Mouse (Mus musculus) c-Kit-positive CD71-positive TER-119-positive erythroid progenitor cells, embryonic 14.5 days (primary cell): ENCODE data around the gene Rrbp1.
A peak's percentile ranks its signal among the peaks of the same experiment; 100 is the strongest.

ENCODE experiments used
- DNase-seq: peaks from one replicate; pipeline ENCODE4 v3.0.0-alpha.2; 2013; ENCODE audit warnings: low spot score

Gene Rrbp1

GRCm38 (mm10) chr2:144011080-144011551, at the start of gene Rrbp1:
Gene Rrbp1 (minus strand): TSS chr2:144011263.
- DNase-seq: peak; percentile 96

GRCm38 (mm10) chr2:144057735-144058134, 46.7 kb upstream of the Rrbp1 start:
- DNase-seq: no peak

DNA sequence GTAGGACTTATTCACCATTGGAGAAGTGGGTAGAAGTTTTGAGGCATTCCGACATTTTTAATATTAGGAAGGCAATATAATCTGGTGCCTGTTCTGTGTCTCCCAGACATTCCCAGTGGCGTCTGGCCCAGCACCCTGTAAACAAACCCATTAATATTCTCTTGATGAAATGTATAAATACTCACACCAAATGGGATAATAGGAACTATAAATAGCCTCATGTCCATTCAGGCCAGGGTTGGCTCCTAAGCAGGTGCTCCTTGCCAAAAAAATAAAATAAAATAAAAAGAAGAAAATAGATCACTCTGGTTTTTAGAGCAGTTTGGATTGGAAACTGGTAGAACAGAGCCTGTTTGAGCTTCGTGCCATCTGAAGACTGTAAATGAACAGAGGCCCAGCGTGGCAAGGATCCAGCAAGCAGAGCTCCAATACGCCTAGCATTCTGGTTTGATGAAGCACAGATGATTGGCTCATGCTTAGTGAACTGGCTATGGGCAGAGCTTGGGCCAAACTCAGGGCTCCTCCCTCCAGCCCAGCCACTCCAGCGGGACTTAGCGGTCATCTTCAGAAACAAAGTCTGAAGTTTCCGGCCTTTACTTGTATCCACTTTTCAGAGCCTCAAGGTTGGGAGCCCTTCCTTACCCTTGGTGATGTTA, 41.5 kb upstream of the Rrbp1 start:
- DNase-seq: no peak

GRCm38 (mm10) chr2:144050861-144051260, 39.8 kb upstream of the Rrbp1 start:
- DNase-seq: no peak

GRCm38 (mm10) chr2:144050146-144050680, 39.1 kb upstream of the Rrbp1 start:
- no peak for DNase-seq

GRCm38 (mm10) chr2:144046916-144047315, 35.9 kb upstream of the Rrbp1 start:
- DNase-seq: no peak

DNA sequence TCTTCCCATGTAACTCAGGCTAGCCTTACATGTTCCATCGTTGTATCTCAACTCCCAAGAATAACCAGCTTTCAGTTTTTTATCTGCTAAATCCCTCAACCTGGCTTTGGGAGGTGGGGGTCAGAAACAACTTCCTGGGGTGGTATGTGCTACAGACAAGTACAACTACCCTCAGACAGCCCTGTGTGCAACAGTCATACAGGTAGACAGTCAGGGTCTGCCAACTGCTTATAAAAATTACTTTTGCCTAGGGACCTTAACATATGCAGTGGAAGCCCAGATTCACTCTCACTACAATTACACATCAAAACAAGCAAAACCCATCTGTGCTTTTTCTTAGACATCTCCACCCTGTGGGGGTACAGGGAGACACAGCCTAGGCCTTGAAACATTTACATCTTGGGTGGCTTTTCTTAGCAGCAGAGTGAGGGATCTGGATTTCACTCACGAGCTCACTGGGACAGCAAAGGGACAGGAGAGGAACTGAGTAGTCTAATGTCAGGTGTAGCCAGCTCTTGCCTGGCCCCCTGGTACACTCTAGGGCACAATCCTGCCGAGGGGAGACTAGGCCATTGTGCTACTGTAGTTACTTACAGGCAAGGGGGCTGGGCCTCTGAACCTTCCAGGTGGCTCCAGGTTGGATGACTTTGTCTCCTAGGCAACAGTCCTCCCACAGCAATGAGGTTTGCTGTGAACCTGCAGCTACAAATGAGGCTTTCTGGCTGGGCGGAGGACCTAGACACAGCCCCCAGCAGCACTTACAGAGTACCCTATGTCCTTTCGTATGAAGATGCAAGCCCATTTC, 34.9 kb upstream of the Rrbp1 start:
- DNase-seq: no peak

DNA sequence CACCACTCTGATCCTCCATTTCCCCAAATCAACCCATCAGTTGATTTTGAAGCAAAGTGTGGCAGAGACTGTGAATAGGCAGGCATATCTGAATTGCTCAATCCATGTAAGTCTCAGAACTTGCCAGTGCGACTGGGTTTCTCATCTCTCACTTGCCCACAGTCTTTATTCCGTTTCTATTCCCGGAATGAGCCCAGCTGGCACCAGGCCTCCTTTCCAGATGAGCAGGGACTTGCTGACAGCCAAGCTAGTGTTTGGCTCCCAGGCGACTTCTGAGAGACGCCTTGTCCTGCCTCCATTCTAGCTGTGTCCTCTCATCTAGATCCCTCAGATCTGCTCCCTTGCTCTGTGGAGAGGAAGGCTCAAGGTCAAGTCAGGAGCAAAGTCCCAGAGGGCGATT, 33.7 kb upstream of the Rrbp1 start:
- DNase-seq: no peak

DNA sequence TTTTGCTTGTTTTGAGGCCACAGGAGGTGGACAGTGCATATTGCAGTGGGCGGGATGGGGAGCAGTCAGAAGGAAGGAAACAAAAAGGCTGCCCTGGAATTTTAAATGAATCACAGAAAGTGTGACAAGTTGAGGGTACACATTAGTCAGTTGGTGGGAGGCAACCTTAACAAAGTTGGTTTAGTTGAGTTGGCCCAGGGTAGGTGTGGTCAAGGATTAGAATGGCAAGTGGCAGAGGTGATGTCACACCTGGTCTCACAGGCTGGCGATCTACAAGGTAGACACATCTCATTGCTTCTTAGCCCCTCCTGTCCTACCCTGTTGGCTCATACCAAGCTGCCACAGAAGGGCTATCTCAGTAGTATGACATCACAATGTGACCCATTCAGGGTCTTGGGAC, 21.6 kb upstream of the Rrbp1 start, which contains the start of gene Banf2:
Gene Banf2, plus strand, starts transcription at position 396 of the 400 bp plus-strand sequence.
- no peak for DNase-seq

DNA sequence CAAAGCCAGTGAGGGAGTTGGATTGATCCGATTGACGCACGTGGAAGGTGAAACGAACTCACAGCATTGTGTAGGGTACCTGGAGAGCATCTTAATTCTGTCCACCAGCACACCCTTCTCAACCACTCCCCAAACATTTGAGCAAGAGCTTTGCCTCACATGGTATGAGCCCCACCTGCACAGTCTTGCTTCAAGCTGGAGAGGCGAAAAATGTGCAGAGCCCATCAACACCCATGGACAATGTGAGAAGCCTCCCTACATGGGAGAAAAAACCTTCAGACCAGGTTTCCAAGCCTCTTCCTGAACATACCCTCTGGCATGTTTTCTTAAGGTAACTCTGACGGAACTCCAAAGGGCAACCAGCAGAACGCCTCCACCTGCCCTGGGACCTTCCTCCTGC, 19.7 kb upstream of the Rrbp1 start:
- DNase-seq: no peak

DNA sequence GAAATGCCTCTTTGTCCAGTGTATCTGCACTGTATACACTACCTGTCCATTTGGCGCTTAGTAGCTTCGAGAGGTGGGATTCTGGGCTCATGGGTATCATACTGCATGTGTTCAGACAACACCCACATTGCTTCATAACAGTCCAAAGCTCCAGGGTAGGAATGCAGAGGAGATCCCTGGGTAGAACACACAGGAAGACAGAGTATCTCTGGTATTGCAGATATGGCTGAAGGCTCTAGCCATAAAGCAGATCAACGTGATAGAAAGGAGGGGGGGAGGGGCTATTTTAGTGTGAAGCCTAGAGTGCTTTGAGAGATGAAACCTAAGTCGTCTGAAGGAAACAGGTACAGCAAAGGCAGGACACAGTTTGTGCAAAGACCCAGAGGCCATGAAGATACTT, 15.4 kb upstream of the Rrbp1 start:
- no peak for DNase-seq

- DNase-seq: no peak
These were observed 14.3 kb upstream of the Rrbp1 start for GRCm38 (mm10) chr2:144025361-144025760.

DNA sequence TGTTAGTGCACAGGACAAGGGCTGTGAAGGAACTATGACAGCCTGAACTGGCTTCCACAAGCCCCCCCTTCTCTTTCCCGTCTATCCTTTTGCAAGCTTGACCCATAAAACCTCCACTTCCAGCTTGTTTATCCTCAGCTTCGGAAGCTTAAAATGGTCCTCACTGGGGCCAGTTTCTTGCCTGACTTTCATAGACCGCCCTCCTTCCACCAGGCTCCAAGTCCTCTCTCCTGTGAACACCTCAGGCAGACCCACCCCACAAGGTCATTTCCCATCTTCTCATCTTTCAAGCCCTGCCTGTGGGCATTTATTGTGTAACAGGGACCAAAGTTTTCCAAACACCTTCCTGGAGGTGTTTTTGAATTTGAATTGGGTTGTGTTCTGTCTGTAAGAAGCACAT, 11.4 kb upstream of the Rrbp1 start:
- DNase-seq: no peak

- DNase-seq: no peak
These were observed 8.9 kb upstream of the Rrbp1 start for GRCm38 (mm10) chr2:144019971-144020370.

GRCm38 (mm10) chr2:144015861-144016260, 4.8 kb upstream of the Rrbp1 start:
- DNase-seq: no peak

GRCm38 (mm10) chr2:144014481-144014880, 3.4 kb upstream of the Rrbp1 start:
- no peak for DNase-seq

DNA sequence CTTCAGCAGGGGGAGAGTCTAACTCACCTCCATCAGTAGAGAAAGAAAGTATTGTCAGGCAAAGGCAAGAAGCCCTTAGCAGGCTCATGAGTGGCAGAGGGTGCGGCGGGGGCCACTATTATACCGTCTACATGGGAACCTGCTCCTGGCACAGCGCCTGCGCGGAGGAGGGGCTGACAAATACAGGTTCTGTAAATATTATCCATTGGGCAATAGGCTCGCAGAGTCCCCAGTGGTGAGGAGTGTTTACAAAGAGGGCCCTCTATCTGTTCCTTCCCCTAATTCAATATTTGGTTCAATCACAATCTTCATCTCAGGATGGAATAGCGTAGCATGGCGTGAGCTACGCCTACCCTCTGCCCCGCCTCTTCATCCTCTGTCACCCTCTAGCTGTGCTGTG, 3.0 kb upstream of the Rrbp1 start:
- no peak for DNase-seq

- DNase-seq: peak; percentile 62
These were observed 600 bp downstream of the Rrbp1 start for GRCm38 (mm10) chr2:144010282-144011044.

DNA sequence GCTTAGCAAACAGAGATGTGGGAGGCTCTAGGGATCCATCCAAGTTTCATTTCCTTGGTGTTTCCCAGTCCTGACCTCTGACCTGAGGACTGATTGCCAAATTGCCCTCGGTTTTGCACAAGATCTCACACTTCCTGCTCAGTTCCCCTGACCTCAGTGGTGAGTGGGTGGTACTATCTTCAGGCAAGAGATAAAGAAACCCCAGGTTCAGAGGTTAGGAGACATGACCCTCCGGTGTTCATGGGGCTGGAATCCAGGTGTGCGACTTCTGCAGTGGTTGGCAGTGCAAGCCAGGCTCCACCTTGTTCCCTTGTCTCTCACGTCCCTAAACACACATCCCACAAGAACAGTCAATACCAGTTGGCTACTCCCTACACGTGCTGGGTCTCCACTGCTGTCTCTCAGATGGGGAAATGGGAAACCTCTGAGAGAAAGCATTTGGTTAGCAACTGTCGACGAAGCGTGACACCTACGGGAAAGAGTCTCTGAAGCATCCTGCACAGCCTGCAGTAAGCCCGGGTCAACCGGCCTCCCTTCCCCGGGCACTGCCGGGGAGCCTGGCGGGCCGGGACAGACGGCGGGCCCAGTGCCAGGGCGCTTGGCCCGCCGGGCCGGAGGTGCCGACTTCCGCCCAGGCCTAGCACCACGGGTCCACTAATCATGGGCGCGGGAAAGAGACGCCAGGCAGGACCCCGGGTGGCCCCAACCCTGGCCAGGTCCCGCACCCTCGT, 1.3 kb downstream of the Rrbp1 start:
- peak; percentile 31 for DNase-seq

- DNase-seq: no peak
These were observed 2.0 kb downstream of the Rrbp1 start for GRCm38 (mm10) chr2:144009081-144009480.

DNA sequence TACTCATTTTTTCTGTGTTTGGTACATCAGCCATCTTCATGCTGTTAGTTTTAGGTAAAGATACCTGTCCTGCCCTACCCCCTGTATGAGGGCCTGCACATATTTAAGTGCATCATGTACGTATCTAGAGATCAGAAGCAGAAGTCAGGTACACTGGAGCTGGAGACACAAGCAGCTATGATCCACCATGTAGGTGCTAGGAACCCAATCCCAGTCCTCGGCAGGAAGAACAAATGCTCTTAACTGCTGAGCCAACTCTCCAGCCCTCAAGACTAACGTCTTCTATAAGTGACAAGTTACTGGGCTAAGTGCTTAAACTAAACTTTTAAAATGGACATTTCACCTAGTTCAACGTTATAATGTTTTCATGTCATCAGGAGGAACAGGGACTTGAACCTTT, 3.9 kb downstream of the Rrbp1 start:
- DNase-seq: no peak

- DNase-seq: no peak
These were observed 4.4 kb downstream of the Rrbp1 start for GRCm38 (mm10) chr2:144006686-144007085.
